Mouse (Mus musculus) neural tube, embryonic 15.5 days (tissue): ENCODE measurements around the gene Ddx56. TPM values are rescaled to one million over a fixed set of nuclear protein-coding genes. Genes with fewer than 3 reads are reported as not detected.
A peak's percentile ranks its signal among the peaks of the same experiment; 100 is the strongest.

Source experiments
- ATAC-seq: fragments of 200-750 bp; cut with Nextera tagmentation; 2 replicates; pipeline ENCODE4 v1.8.0; 2017; ENCODE audit warnings: mild to moderate bottlenecking, moderate TSS enrichment, moderate library complexity; ENCODE audit not compliant: low FRiP score
- H3K27ac ChIP-seq: fragments of 300-500 bp; sonication (generic); replicated peaks from 2 replicates; pipeline ENCODE4 v1.5.1; 2015; ENCODE audit warnings: mild to moderate bottlenecking, inconsistent platforms
- H3K27me3 ChIP-seq: fragments of 300-500 bp; sonication (generic); replicated peaks from 2 replicates; pipeline ENCODE4 v1.6.1; 2015; ENCODE audit warnings: inconsistent platforms
- H3K36me3 ChIP-seq: fragments of 300-500 bp; sonication (generic); 2 replicates; pipeline ENCODE4 v1.6.1; 2015; ENCODE audit warnings: inconsistent platforms
- H3K4me1 ChIP-seq: fragments of 300-500 bp; sonication (generic); 2 replicates; pipeline ENCODE4 v1.6.1; 2015; ENCODE audit warnings: inconsistent platforms
- H3K4me2 ChIP-seq: fragments of 300-500 bp; sonication (generic); 2 replicates; pipeline ENCODE4 v1.6.1; 2015; ENCODE audit warnings: inconsistent platforms, mild to moderate bottlenecking, moderate library complexity
- H3K4me3 ChIP-seq: fragments of 300-500 bp; sonication (generic); replicated peaks from 2 replicates; pipeline ENCODE4 v1.5.1; 2015; ENCODE audit warnings: mild to moderate bottlenecking, inconsistent platforms
- H3K9ac ChIP-seq: fragments of 300-500 bp; sonication (generic); replicated peaks from 2 replicates; pipeline ENCODE4 v1.6.1; 2015; ENCODE audit warnings: mild to moderate bottlenecking, inconsistent platforms
- H3K9me3 ChIP-seq: fragments of 300-500 bp; sonication (generic); replicated peaks from 2 replicates; pipeline ENCODE4 v1.6.1; 2016; ENCODE audit warnings: inconsistent platforms
- WGBS: fragments of 180-500 bp; shearing (Covaris S2); methylation state at CpG from one replicate; pipeline ENCODE4 v1.1.7; 2015; ENCODE audit warnings: mixed read lengths; 5-methylcytosine and 5-hydroxymethylcytosine counted together
- polyA plus RNA-seq: library from polyadenylated mRNA; unstranded; fragments of >200 nt; fragmentation: Nextera tagmentation; extraction: Ambion mirVana; gene quantifications from 2 replicates; pipeline ENCODE4 v1.2.1, GENCODE M21; 2015

The Ddx56 gene
- 70.7 and 77.2 TPM in 2 replicates for polyA plus RNA-seq

DNA sequence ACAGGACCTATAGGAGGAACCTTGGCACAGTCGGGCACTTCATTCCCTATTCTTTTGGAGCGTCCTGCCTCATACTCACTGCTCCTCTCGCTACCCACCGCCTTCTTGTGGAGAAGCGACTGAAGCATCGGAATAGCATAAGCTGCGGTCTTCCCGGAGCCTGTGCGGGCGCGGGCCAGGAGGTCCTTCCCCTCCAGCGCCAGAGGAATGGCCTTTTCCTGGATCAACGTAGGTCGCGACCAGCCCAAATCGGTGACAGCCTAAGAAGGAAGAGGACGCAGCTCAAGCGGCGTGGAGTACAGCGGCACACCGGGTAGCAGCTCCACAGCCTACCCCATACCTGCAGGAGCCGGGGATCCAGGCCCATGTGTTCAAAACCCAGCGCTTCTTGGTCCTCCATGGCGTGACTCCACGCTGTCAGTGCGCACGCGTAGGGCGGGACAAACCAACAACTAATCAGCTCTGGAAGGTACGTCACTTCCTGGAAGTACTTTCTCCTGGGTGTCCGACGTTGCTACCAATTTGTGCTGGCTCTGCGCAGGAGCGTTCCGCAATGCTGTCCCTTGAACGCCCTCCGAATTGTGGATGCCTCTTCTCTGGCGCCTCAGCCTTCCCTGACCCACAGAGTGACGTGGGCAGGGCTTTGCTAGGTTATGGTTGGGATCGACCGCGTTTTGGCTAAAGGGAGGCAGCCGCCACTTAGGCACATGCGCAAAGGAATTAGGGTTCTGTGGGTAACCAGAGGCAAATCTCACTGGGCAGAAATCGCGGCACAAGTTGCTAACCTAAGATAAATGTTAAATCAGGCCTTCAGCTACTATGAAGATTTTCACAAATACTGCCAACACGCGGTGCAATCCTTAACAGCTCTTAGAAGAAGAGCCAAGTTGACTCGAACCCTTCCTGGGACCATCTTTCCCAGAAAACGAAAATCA lies at the start of gene Ddx56:
Gene Ddx56 (minus strand): TSS at position 453 of the 935 bp plus-strand sequence.
- Histone ChIP-seq H3K4me2 (peak within 1 kb of the TSS; percentile 80), H3K4me1 (peaks cover 32% of the 10 kb centered on the region), H3K27me3 (no peaks in the 10 kb centered on the region), H3K9ac (peak within 1 kb of the TSS; percentile 88), H3K4me3 (peak within 1 kb of the TSS; percentile 90), H3K9me3 (no peaks in the 10 kb centered on the region), H3K27ac (peak within 1 kb of the TSS; percentile 95), H3K36me3 (peaks cover 65% of the 10 kb centered on the region)
- WGBS, result 2% methylated on average over 50 of the region's 50 CpGs
- peak; percentile 98 for ATAC-seq

- peaks cover 48% of the 10 kb centered on the region for H3K36me3 ChIP-seq
- no peaks in the 10 kb centered on the region for H3K4me1 ChIP-seq
- WGBS, result 84% methylated on average over 11 of the region's 11 CpGs
- no peak overlapping the region for H3K4me2 ChIP-seq
- H3K9me3 ChIP-seq, result no peaks in the 10 kb centered on the region
- no peak overlapping the region for H3K27ac ChIP-seq
- no peaks in the 10 kb centered on the region for H3K27me3 ChIP-seq
- ATAC-seq, result no peak
- no peak overlapping the region for H3K4me3 ChIP-seq
- H3K9ac ChIP-seq, result no peak overlapping the region
Measured at GRCm38 (mm10) chr11:6316821-6317220, 49.2 kb upstream of the Ddx56 start.

DNA sequence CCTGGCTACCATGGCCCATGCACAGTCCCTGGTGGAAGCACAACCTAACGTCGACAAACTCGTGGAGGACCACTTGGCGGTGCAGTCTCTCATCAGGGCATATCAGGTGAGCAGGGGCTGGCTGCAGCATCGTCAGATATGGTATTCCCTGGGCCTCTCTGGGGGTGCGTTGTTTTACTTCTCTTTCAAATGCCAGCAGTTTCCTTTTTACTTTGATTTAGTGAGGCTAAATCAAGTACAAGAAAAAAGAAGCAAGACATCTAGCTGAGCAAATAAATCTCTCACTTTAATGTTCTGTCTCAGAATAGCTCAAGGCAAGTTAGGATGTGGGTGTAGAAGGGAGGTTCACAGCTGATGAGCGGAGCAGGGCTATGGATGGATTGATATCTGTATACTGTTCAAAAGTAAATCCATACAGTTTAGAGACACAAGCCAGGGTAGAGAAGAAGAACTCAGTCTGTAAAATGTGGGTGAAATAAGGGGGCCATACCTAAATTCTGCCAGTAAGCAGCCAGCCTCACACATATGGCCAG lies 46.4 kb upstream of the Ddx56 start:
- Histone ChIP-seq H3K27me3 (no peaks in the 10 kb centered on the region), H3K4me2 (no peak overlapping the region), H3K36me3 (peaks cover 60% of the 10 kb centered on the region), H3K9me3 (no peaks in the 10 kb centered on the region), H3K27ac (no peak overlapping the region), H3K4me1 (no peaks in the 10 kb centered on the region), H3K9ac (no peak overlapping the region), H3K4me3 (no peak overlapping the region)
- WGBS, result 77% methylated on average over 7 of the region's 7 CpGs
- no peak for ATAC-seq

GRCm38 (mm10) chr11:6308181-6308580 lies 40.6 kb upstream of the Ddx56 start:
- 96% methylated on average over 4 of the region's 4 CpGs for WGBS
- Histone ChIP-seq H3K9ac (no peak overlapping the region), H3K27me3 (no peaks in the 10 kb centered on the region), H3K27ac (no peak overlapping the region), H3K4me1 (no peaks in the 10 kb centered on the region), H3K36me3 (peaks cover 45% of the 10 kb centered on the region), H3K4me2 (no peak overlapping the region), H3K9me3 (no peaks in the 10 kb centered on the region), H3K4me3 (no peak overlapping the region)
- no peak for ATAC-seq

GRCm38 (mm10) chr11:6305943-6306430 lies 38.4 kb upstream of the Ddx56 start:
- no peak overlapping the region for H3K4me3 ChIP-seq

GRCm38 (mm10) chr11:6302793-6303192 lies 35.2 kb upstream of the Ddx56 start:
- Histone ChIP-seq H3K36me3 (peaks cover 47% of the 10 kb centered on the region), H3K27ac (no peak overlapping the region), H3K27me3 (no peaks in the 10 kb centered on the region), H3K4me1 (no peaks in the 10 kb centered on the region), H3K4me2 (no peak overlapping the region), H3K9me3 (no peaks in the 10 kb centered on the region), H3K9ac (no peak overlapping the region), H3K4me3 (no peak overlapping the region)
- 87% methylated on average over 2 of the region's 2 CpGs for WGBS
- no peak for ATAC-seq

More at GRCm38 (mm10) chr11:6305943-6306430, 38.4 kb upstream of the Ddx56 start:
- no peak overlapping the region for H3K27ac ChIP-seq
- no peaks in the 10 kb centered on the region for H3K4me1 ChIP-seq
- H3K27me3 ChIP-seq, result no peaks in the 10 kb centered on the region
- 98% methylated on average over 1 of the region's 1 CpGs for WGBS
- H3K36me3 ChIP-seq, result peaks cover 43% of the 10 kb centered on the region
- H3K9ac ChIP-seq, result no peak overlapping the region
- ATAC-seq, result no peak
- H3K9me3 ChIP-seq, result no peaks in the 10 kb centered on the region
- H3K4me2 ChIP-seq, result no peak overlapping the region

GRCm38 (mm10) chr11:6299435-6299834 lies 31.9 kb upstream of the Ddx56 start:
- no peak for ATAC-seq
- Histone ChIP-seq H3K4me1 (no peaks in the 10 kb centered on the region), H3K36me3 (peaks cover 46% of the 10 kb centered on the region), H3K4me2 (no peak overlapping the region), H3K27me3 (no peaks in the 10 kb centered on the region), H3K9ac (no peak overlapping the region), H3K9me3 (no peaks in the 10 kb centered on the region), H3K27ac (no peak overlapping the region), H3K4me3 (no peak overlapping the region)
- WGBS, result 86% methylated on average over 2 of the region's 2 CpGs

DNA sequence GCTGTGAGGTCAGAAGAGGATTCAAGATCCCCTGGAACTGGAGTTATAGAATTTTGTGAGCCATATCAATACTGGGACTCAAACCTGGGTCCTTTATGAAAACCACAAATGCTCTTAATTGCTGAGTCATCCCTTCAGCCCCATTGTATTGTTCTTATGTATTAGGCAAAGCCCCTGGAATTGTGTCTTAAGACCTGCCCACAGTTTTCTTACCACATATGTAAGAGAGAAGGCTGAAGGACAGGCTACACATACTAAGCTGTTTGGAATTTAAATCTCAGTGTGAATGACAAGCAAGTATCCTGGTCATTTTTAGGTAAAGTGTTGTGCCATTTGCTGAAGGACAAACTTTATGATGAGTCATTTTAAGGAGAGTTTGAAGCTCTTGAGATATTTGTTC lies 28.5 kb upstream of the Ddx56 start:
- Histone ChIP-seq H3K27ac (no peak overlapping the region), H3K4me3 (no peak overlapping the region), H3K9ac (no peak overlapping the region), H3K4me1 (peaks cover 12% of the 10 kb centered on the region), H3K4me2 (no peak overlapping the region), H3K36me3 (peaks cover 30% of the 10 kb centered on the region), H3K9me3 (no peaks in the 10 kb centered on the region), H3K27me3 (no peaks in the 10 kb centered on the region)
- ATAC-seq, result no peak

DNA sequence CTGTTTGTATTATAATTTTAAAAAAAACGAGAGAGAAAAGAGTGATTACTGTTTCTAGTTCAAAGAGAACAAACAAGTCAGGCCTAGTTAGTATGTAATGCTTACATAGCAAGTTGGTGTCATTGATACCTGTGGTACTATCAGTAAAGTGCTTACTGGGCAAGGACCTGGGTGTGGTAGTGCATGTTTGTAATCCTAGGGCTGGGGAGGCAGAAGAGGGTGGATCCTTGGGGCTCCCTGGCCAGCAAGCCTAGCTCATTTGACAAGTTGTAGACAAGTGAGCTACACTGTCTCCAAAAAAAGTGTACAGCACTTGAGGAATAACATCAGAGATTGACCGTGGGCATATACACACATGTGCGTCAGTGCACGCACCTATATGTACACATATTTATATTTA lies 27.1 kb upstream of the Ddx56 start:
- Histone ChIP-seq H3K4me3 (no peak overlapping the region), H3K4me2 (no peak overlapping the region), H3K27me3 (no peaks in the 10 kb centered on the region), H3K9ac (no peak overlapping the region), H3K36me3 (peaks cover 27% of the 10 kb centered on the region), H3K9me3 (no peaks in the 10 kb centered on the region), H3K4me1 (peaks cover 16% of the 10 kb centered on the region), H3K27ac (no peak overlapping the region)
- 95% methylated on average over 4 of the region's 4 CpGs for WGBS
- no peak for ATAC-seq

- Histone ChIP-seq H3K27me3 (no peaks in the 10 kb centered on the region), H3K9me3 (no peaks in the 10 kb centered on the region), H3K4me1 (peaks cover 16% of the 10 kb centered on the region), H3K4me3 (no peak overlapping the region), H3K9ac (no peak overlapping the region), H3K4me2 (no peak overlapping the region; the same call in 1 of the 2 replicates), H3K36me3 (peaks cover 19% of the 10 kb centered on the region), H3K27ac (no peak overlapping the region)
- 94% methylated on average over 2 of the region's 2 CpGs for WGBS
- no peak for ATAC-seq
Measured at GRCm38 (mm10) chr11:6293601-6294000, 26.0 kb upstream of the Ddx56 start.

DNA sequence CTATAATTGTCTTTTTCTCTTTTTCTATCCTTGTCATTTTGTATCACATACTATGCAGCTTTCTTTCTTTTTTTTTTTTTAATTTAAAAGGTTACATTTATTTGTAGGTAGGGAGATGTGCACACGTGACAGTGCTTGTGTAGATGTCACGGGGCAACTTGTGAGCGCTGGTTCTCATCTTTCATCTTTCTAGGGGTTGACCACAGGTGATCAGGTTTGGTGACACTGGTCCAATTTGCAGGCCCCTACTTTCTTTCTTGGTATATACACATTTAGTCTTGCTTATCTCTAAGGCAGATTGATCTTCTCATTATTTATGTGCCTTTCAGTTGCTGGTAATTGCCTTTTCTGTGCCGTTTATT lies 25.4 kb upstream of the Ddx56 start:
- Histone ChIP-seq H3K4me1 (peaks cover 16% of the 10 kb centered on the region), H3K36me3 (peaks cover 12% of the 10 kb centered on the region), H3K4me2 (peak overlapping the region; percentile 75), H3K9me3 (no peaks in the 10 kb centered on the region), H3K27me3 (no peaks in the 10 kb centered on the region), H3K4me3 (peak overlapping the region; percentile 72), H3K27ac (peak overlapping the region; percentile 97; the same call in 1 of the 2 replicates), H3K9ac (no peak overlapping the region)
- no peak for ATAC-seq
- 96% methylated on average over 4 of the region's 4 CpGs for WGBS
